Mouse (Mus musculus) kidney, adult 11 months (tissue): ENCODE data around the gene Psmb3.
"Not testable (repeated sequence)": the region's sequence is repeated elsewhere in the genome, so short reads cannot be mapped to it uniquely, and the experiment has no call there.

Source experiments
- DNase-seq: peaks from one replicate; pipeline ENCODE4 v3.0.0; 2022

The Psmb3 gene

DNA sequence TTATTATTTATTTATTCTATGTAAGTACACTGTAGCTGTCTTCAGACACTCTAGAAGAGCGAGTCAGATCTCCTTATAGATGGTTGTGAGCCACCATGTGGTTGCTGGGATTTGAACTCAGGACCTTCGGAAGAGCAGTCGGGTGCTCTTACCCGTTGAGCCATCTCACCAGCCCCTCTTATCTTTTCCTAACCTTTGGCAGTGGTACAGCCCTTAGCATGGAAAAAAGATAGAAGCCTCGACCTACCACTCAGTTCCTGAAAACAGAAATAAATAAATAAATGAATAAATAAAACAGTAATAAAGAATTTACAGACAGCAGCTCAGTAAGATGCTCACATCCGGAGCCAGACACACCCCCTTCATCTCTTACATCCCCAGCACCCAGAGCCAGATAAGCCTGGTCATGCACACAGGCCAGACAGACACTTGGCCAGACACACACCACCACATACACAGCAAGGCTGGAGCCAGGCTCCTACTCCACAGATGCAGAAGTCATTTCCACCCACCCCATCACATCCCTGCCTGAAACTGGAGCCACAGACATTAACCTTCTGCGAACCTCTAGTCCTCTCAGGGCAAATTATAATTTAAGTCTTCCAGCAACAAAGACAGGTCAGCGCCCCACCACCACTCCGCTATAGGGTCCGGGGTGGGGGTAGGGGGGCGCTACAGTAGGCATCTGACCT lies 5.9 kb upstream of the Psmb3 start:
- no peak for DNase-seq

DNA sequence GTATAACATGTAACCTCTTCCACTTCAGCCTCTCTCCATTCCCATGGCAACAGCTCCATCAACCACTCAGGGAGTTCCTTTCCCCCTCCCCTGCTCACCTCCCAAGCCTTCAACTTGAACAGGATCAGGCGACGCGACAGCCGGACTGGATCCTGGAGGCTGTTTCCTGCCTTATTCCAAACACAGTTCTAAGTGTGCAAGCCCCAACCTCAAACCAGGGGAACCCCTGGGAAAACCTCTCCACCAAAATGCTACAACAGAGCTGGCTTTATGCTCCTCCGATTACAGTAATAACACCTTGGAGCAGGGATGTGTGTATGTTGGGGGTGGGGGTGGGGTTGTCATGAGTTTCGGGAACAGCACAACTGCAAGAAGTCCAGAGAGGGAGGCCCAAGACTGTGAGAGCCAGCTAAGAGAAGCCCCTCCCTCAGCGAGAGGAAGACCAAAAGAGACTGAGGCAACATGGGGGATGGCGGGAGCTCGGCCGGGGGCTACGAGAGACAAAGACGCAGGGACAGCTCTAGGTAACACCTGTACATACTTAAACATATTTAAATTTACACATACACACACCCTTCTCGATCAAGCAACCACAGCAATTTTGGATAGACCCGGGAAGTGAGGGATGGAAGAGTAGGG lies 5.2 kb upstream of the Psmb3 start:
- DNase-seq = no peak

DNA sequence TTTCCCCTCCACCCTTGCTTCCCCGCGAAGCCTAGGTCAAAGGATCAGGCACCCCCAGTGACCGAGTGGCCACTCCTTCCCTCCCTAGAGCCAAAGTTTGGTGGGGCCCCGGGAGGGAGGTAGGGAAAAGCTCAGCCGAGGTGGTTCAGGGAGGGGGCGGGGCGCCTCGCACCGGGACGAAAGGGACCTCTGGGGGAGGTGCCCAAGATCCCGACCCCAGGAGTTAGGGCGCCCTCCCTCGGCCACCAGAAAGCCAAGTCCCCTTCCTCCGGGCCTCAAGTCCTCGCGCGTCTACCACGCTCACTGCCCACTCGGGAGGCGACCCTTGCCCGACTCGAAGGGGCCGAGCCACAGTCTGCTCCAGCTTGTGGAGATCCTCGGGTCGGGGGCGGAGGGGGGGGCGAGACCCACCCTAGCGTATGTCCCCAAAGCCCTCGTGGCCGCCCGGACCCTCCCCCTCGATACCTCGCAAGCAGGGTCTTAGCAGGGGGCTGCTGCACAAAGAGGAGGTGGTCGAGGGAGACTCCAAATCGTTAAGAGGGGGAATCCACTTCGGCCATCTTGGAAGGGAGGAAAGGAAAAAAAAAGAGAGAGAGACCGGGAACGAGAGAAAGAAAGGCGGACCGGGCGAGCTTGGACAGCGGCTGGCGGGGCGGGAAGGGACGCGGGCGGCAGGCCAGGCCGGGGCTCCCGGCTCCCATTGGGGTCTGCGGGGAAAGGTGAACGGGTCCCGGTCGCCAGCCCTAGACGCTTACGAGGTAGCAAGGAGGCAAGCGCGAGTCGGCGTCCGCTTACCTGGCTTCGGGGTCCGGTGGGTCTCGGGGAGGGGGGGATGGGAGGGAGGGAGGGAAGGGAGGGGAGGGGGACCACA lies 4.2 kb upstream of the Psmb3 start:
- DNase-seq = peak; percentile 70

DNA sequence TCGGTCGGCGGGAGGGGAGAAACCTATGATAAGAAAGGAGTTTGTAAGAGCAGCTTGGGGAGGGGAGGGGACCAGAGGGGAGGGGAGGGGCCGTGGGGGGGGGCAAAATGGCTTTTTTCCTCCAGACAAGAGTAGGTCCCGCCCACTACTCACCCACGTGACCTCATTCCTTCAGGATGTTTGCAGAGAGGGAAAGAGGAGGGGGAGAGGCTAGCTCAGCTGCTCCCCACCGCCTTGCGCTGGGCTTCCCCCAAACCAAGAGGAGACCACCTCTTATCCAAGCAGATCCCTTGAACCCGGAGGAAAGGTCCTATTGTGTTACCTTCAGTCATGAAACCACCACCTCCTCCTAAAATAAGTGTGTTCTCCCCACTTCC lies 3.6 kb upstream of the Psmb3 start:
- DNase-seq = peak; percentile 87

DNA sequence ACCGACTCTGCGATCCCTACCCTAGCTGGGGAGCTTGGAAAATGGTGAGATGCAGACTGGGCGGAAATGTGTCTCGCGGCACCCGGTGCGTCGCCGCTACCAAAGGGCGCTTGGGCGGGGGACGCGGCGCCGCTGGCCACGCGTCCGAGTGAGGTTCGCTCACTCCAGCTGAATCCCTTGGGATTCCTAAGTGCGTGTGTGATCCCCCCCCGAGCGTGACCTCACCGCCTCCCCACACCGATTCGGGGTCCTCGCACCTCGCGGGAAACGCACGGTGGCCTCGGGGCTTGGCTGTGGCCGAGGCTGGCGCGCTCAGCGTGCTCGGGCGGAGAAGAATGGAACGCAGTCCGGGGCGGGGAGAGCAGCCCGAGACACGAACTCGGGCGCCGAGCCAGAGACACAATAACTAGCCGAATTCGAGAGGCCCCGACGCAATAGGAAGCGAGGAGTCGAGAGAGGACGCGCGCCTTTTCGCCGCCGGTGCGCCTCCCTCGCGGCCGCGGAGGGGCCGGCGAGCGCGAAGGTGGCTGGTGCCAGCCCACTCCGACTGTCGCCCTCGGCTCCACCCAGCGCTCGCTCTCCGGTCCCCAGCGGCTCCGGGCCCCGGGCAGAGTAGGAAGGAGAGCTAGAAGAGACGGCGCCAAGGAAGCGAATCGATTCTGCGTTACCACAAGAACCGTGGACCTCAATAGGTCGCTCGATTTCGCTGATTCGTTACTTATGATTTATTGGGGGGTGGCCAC lies 3.0 kb upstream of the Psmb3 start, which contains the start of gene Pcgf2:
Gene Pcgf2, minus strand, starts transcription at position 495 of the 743 bp plus-strand sequence.
- DNase-seq = peak; percentile 78

DNA sequence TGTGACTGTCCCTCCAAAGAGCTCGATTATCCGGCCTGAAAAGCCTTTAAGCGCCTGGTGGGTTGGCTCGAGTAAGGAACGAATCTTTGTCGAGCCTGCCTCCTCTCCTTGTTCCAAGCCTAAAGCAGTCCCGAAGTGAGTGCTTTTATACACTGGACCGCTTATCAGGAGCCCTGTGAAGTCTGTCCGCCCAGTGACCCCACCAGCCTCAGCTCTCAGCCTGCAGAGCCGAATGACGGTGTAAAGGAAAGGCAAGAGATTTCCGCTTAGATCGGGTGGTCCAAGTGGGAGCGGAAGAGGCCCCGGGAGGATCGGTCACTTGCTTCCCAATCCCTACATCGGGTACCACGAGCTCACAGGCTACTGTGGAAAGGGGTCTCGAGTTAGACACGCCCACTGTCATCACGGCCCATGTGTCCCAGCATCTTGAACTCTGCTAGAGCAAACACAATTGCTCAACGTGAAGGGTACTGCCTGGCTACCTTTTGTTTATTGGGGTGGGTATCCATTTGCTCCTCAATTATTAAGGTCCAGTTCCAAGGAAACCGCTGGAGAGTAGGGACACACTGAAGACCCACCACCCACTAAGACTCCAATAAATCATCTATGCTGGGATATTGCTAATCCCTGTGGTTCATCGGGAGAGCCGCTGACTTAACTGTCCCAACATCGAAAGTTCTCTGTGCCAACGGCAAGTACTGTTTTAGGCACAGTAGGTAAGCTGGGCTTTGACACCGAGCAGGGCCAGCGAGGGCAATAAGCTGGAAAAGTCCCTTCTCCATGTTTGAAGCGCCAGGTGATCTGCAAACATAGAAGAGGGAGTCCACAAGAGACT lies 2.2 kb upstream of the Psmb3 start:
- peak; percentile 45 for DNase-seq

DNA sequence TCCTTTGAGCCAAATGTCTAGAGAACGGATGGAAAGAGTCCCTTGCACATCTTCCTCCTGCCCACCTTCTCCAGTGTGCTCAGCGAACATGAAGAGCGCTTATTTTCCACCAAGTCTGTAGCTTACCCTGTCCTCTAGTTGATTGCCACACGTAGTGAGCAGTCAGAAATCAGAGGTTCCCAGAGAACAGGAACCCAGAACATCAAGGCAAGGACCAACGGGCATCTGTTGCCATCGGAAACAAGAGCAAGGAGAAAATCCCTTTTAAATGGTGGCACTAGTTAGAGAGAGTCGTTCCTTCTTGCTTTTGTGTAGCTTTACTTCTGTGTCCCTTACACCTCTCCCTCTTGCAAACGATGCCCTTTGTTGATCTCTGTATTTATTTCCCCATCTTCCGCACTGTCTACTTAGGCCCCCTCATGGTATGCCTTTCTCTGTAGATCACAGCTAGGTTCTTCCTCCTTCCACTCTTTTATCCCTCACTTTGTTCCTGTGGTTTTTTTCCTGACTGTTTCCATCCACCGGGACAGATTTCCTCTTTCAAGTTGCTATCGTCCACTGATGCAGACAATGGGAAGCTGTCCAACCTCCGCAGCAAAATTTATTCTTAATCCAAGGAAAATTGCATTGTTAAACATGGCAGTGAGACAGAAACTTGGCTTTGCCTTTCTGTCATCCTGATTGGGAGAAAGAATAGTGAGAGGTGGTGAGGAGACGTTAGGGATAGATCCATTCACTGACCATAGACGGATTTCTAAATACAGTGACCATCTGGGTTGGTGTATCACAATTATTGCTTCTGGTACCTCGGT lies 1.4 kb upstream of the Psmb3 start:
- no peak for DNase-seq

DNA sequence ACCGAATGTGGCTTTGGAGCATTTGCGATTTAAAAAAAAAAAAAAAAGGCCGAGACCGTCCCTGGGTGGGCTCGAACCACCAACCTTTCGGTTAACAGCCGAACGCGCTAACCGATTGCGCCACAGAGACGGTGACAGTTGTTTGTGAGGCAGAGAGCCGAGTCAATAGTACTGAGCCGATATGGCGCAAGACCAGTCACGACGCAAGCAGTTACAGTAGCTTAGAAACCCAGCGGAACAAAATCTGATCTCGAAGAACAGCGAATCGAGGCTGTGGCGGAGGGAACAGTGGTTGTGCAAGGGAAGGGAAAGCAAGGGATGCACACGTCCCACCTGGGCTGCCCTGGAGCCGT lies 830 bp upstream of the Psmb3 start:
- peak; percentile 84 for DNase-seq

DNA sequence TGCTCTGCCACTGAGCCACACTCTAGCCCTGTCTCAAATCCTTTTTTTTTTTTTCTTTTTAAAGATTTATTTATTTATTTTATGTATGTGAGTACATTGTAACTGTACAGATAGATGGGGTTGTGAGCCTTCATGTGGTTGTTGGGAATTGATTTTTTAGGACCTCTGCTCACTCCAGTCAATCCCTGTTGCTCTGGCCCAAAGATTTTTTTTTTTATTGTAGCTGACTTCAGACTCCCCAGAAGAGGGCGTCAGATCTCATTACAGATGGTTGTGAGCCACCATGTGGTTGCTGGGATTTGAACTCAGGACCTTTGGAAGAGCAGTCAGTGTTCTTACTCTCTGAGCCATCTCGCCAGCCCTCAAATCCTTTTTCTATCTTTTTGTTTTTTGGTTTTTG lies 6.9 kb downstream of the Psmb3 start:
- not testable (repeated sequence) for DNase-seq

DNA sequence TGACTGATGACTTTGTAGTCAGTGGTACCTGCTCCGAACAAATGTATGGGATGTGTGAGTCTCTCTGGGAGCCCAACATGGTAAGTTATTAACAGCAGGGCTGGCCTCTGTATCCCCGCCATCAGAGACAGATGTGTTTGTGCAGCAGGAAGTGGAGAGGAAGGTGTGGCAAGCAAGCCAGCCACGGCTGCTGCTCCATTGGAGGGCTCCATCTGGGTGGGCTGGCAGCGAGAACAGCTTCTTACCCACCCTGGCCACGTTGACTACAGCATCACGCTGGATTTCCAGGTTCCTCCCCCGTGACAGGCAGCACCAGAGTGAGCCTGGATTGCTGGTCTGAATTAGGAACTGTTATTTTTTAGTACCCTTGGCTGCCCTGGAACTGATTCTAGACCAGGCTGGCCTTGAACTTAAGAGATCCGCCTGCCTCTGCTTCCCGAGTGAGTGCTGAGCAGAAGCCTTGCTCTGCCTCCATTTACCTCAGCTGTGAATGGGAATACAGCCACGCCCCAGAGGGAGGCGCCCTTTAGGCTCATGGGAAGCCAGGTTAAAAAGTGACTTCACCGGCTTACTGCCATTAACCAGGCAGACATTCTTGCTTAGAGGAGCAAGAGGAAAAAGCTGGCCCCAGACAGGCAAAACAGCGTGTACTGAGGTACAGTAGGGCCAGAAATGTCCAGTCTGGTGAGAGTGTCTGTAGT lies 8.2 kb downstream of the Psmb3 start:
- no peak for DNase-seq

DNA sequence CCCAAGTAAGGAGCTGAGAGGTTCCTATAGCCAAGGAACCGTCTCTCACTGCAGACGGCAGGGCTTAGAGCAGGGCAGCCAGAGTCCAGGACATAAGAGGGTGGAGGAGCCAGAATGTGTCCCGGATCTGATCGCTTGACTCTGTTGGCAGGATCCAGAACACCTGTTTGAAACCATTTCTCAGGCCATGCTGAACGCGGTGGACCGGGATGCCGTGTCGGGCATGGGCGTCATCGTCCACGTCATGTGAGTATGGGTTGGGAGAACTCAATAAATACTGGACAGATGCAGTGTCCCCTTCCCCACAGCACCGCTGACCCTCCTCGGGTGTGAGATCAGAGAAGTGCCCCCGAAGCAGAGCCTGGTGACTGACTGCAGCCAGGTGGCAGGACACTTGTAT lies 9.1 kb downstream of the Psmb3 start:
- DNase-seq = no peak

DNA sequence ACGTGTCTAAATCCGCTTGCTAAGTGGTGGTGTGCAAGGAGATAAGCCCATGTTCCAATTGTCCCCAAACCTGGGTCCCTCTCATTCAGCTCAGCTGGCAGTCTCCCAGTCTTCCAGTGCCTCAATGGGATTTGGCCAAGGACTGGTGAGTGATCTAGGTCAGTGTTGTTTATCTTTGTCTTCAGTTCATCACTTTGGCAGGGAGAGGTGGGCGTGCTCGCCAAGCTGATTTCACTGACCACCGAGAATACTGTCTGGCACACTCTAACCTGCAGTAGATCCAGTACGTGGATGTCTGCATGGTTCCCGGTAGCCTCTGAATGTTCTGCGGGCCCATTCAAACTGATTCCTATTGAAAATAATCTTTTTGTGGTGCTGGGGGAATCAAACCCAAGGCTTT lies 10.7 kb downstream of the Psmb3 start:
- no peak for DNase-seq

DNA sequence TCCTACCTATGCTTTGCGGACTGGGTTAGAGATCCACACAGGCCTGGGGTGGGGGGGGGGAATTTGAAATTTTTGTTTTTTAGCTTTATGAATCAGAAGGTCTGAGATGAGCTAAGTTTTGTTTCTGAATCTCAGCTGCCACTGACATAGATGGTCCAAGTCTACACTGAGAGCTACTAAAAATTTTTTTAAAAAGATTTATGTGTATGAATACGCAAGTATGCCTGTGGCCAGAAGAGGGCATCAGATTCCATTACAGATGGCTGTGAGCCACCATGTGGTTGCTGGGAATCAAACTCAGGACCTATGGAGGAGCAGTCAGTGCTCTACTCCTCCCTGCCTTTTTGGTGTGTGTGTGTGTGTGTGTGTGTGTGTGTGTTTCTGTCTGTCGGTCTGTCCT lies 11.2 kb downstream of the Psmb3 start:
- no peak for DNase-seq

DNA sequence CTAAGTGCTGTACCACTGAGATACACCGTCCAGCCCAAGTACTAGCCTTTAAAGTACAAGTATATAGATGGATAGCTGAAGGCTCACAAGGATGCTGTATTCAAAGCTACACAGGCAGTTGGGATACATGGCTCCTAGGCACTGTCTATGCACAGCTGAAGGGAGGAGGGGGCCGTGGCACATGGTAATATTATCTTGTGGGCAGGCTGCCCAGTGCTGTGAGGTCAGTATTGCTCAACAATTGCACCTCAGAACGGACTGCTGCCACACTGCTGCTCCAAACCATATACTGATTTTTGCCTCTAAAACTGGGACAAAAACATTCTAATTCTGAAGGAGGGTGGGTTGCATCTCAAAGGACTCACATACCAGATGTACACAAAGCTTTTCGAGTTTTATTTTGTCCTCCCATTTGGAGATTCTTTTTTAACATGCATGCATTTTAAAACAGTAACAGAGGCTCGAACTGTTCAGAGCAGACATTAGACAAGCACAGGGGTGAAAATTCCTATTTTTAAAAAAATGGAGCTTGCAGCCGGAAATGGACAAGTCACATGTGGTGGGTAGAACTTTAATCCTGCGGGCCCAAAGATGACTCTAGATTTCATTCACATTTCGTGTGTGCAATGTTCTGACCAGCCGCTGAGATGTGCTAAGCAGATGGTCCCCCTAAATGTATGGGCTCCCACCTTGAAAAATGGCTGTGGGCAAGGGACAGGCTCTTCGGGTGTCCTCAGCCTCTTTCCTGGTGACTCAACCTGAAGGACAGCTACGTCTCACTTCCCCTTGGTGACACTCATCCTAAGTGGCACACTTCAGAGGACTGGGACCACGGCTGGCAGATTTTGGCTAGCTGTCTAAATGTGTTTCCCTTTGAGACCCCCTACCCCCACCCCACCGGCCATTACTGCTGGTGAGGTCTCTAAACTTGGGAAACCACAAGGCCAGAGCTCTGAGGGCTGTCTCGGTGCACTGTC lies 11.9 kb downstream of the Psmb3 start:
- DNase-seq = no peak

DNA sequence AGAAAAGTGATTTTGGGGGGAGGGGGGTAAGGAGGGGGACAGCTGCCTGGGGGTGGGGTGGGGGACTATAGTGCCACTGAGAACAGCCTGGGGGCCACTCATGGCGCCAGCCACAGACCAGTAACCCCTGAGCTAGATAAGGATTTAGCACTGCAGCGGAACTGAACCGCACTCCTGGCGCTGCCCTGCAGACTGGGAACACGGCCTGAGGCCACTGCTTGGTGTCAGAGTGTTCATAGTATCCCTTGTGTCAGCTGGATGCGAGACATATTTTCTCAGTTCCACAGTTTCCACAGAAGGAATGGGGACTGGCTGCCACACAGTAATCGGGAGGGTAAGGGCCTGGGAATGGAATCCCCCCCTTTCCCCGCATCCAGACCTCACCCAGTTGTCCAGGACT lies 12.8 kb downstream of the Psmb3 start:
- DNase-seq = no peak

DNA sequence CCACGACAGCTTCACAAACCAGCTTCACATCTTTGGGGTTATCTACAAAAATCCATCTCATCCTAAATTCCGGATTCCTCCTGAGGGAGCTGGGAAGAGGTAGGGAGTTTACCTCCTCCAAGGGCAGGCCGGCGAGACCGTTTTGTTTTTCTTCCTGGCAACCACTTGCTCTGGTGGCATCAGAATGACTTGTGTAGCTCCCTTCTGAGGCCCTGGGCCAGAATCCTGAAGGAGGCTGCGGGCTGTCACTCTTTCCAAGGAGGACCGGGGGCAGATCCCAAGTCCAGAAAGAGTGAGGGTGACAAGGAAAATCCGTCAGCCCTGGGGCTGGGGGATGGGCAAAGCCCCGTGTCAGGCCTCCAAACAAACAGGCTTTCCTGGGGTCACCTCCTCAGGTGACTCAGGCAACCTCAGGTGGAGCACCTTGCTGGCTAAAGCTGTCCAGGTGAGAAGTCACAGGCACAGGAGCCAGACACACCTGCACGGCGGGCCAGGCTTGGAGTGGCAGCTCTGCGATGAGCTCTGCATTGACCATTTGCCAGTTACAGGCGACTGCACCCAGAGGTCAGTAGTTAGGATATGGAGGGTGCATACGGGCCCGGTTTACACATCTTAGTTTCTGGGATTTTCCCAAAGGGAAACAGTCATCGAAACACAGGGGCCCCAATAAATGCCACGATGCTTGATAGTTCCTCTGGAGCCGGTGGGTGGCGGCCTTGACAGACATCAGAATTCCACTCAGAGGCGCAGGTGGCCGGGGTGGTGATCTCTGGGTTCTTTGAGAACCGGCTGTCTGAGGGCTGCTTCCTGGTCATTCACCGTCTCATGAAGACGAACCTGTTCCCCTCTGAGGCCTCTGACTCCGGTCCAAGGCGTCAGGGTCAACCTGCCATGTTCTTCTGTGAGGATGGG lies 14.4 kb downstream of the Psmb3 start:
- DNase-seq = no peak

DNA sequence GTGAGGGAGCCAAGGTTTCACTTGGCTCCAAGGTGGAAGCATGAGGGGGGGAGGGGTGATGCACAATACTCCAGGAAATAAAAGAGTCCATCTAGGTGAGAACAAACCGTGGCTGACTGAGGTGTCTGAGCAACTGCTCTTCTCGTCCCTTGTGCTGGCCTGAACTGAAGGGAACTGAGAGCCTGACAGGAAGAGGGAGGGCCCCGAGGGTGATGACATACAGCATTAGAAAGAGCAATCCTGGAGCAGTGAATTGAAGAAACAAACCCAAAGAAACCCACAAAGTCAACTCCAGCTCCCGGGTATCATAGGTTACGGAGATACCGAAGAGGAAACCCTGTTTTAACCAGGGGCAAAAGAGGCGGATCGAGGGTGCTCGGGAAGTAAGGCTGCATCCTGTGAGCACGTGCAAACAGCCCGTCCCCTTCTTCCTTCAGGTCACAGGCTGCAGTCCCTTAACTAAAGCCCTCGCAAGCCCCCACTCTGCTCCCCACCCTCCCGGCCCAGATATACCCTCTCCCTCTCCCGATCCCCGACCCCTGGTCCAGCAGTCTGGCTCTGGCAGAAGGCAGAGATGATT lies 15.2 kb downstream of the Psmb3 start:
- DNase-seq = no peak

DNA sequence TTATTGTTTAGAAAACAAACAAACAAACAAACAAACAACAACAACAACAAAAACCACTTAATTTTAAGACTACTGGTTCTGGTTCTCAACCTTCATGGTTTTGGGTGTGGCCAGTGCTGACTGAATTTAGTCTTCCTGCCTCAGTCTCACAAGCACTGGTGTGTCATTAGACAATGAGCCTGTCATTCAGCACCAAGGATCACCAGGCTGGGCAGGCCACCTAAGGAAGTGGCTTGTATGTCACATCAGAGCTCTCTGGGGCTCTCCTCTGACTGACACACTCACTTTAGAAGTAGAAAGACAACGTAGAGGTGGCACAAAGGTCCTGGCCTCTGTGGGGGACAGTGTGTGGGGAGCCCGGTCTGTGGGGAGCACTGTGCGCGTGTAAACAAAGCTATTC lies 15.8 kb downstream of the Psmb3 start:
- DNase-seq = no peak
